Mouse (Mus musculus) gastrocnemius, postnatal 10 days (tissue): Measurements from ENCODE around the gene Lrp4. TPM values are rescaled to one million over a fixed set of nuclear protein-coding genes. Genes with fewer than 3 reads are reported as not detected.

Experiments
- DNase-seq: peaks from one replicate; pipeline ENCODE4 v3.0.0; 2021; ENCODE audit warnings: mixed read lengths
- long read RNA-seq, 2 experiments: library from polyadenylated mRNA; stranded (forward); transcript quantifications; one replicate each; pipeline ENCODE4 v2.0.0; 2021
- total RNA-seq, 2 experiments: library from RNA; stranded (reverse); gene quantifications; 2 replicates each; pipeline ENCODE4 v1.2.3; 2021

The Lrp4 gene
- 10 to 100 TPM; 20.9 to 25.7 TPM for total RNA-seq
- long read RNA-seq, experiment 1, partial matches to known transcripts = 4 of 9 reads
- long read RNA-seq, experiment 1, other reads (novel, unspliced or antisense) = 5 of 9 reads
- long read RNA-seq, experiment 2, partial matches to known transcripts = 6 of 9 reads
- long read RNA-seq, experiment 2, other reads (novel, unspliced or antisense) = 2 of 9 reads

- peak; percentile 78 for DNase-seq
These were observed at the start of gene Lrp4 for GRCm38 (mm10) chr2:91457259-91457655. Gene Lrp4 (plus strand): TSS chr2:91457511.

- no peak for DNase-seq
These were observed 49.3 kb upstream of the Lrp4 start for GRCm38 (mm10) chr2:91408031-91408430.

- no peak for DNase-seq
These were observed 45.8 kb upstream of the Lrp4 start for GRCm38 (mm10) chr2:91411473-91411872.

GRCm38 (mm10) chr2:91412361-91412760, 45.0 kb upstream of the Lrp4 start:
- no peak for DNase-seq

GRCm38 (mm10) chr2:91413811-91414210, 43.5 kb upstream of the Lrp4 start:
- no peak for DNase-seq

- no peak for DNase-seq
These were observed 35.7 kb upstream of the Lrp4 start for GRCm38 (mm10) chr2:91421641-91422040.

GRCm38 (mm10) chr2:91424061-91424720, 33.1 kb upstream of the Lrp4 start:
- no peak for DNase-seq

GRCm38 (mm10) chr2:91426321-91426720, 31.0 kb upstream of the Lrp4 start:
- DNase-seq = no peak

GRCm38 (mm10) chr2:91429146-91429545, 28.2 kb upstream of the Lrp4 start:
- no peak for DNase-seq

GRCm38 (mm10) chr2:91429915-91430599, 27.3 kb upstream of the Lrp4 start:
- DNase-seq = no peak

GRCm38 (mm10) chr2:91430600-91430919, 26.8 kb upstream of the Lrp4 start:
- DNase-seq = no peak

GRCm38 (mm10) chr2:91436713-91437112, 20.6 kb upstream of the Lrp4 start:
- no peak for DNase-seq

- no peak for DNase-seq
These were observed 20.0 kb upstream of the Lrp4 start for GRCm38 (mm10) chr2:91437116-91437815.

GRCm38 (mm10) chr2:91439271-91439670, 18.0 kb upstream of the Lrp4 start:
- DNase-seq = no peak

- DNase-seq = no peak
These were observed 17.4 kb upstream of the Lrp4 start for GRCm38 (mm10) chr2:91439876-91440275.

GRCm38 (mm10) chr2:91440686-91441085, 16.6 kb upstream of the Lrp4 start:
- DNase-seq = no peak

GRCm38 (mm10) chr2:91441715-91442114, 15.6 kb upstream of the Lrp4 start:
- DNase-seq = no peak

- no peak for DNase-seq
These were observed 15.1 kb upstream of the Lrp4 start for GRCm38 (mm10) chr2:91442241-91442640.

GRCm38 (mm10) chr2:91444286-91444892, 12.9 kb upstream of the Lrp4 start, which contains the start of gene 1110051M20Rik:
Gene 1110051M20Rik (minus strand): TSS chr2:91444704.
- peak; percentile 87 for DNase-seq

GRCm38 (mm10) chr2:91449662-91450061, 7.6 kb upstream of the Lrp4 start:
- no peak for DNase-seq

GRCm38 (mm10) chr2:91450316-91450715, 7.0 kb upstream of the Lrp4 start:
- no peak for DNase-seq

- no peak for DNase-seq
These were observed 4.7 kb upstream of the Lrp4 start for GRCm38 (mm10) chr2:91452658-91453057.
